Mouse (Mus musculus) small intestine, adult 2 months (tissue): ENCODE measurements around the gene Snx5.

ENCODE experiments used
- CTCF ChIP-seq: fragments of 200-500 bp; IDR thresholded peaks from 2 replicates; pipeline ENCODE4 v1.5.1; 2012; ENCODE audit warnings: low read depth, mild to moderate bottlenecking, control low read depth, inconsistent platforms, low read length, moderate library complexity, mixed read lengths; ENCODE audit not compliant: insufficient replicate concordance, insufficient read length; ENCODE audit errors: extremely low read depth
- POLR2A ChIP-seq: fragments of 200-500 bp; IDR thresholded peaks from 2 replicates; pipeline ENCODE4 v1.6.1; 2012; ENCODE audit warnings: low read depth, mild to moderate bottlenecking, control low read depth, inconsistent platforms, low read length, moderate library complexity

DNA sequence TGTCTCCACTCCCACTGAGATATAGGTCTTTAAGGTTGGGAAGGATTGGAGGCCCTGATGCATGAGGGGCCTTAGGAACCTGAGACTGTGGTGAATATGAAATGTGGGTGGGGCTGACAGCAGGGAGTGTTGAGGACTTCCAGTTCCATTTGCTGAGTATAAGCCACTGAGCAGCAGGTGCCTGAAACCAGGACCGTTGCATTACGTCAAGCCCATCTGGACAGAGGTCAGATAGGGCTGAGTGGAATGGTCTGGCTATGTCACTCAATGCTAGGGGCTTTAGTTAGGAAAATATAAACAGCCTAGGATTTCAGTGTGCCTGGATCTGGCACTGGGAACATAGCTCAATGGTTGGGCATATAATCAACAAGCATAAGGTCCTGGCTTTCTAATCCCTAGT lies 24.4 kb downstream of the Snx5 start:
- no peak for TF ChIP-seq POLR2A
- no peak for TF ChIP-seq CTCF
